In genomic region chr1:71897464-71898051, GRCm38 (mm10) we compare ENCODE assay signal across 13 mouse cellular contexts.
DNase-seq lines count a peak whose midpoint lies in the region.
"Had no signal": no experiment of that assay in that cellular context is flagged by ENCODE, and none has a peak within 500 bp of the region (broad histone marks: within the 10 kb centered on the region; RNA-seq: fewer than 3 reads in every experiment).

No protein-coding gene starts in this region.

- DNase-seq in cerebellum, postnatal 14 days: peak; percentile 17 to 39
- DNase-seq in cerebellum, postnatal 36 days: no peak
- peak; percentile 11 for DNase-seq in layer of hippocampus, adult 11-12 months (ENCODE audit: low spot score)
- DNase-seq in layer of hippocampus, adult 9-10 months (ENCODE audit: low spot score): no peak
- peak; percentile 46 for DNase-seq in Muller cell, postnatal 12 days (ENCODE audit: inconsistent ontology term)
- DNase-seq in heart, postnatal 4 days: peak; percentile 25
- no peak for DNase-seq in adrenal gland, adult (ENCODE audit: inconsistent age in 2 of 2, low spot score in 1 of 2)
- DNase-seq in adrenal gland, postnatal 14 days: no peak
- DNase-seq: adrenal gland, adult 8-10 months; cerebellum, adult 9-10 months; kidney, adult 18-20 months; liver, postnatal 0 days; thymus, postnatal 25 days had no signal

Comparison
In these comparisons a context has a peak if more than half of its experiments do, and no peak if none do; other contexts are left out.
1. DNase-seq: peak in cerebellum, postnatal 14 days (2 of 2), layer of hippocampus, adult 11-12 months (single experiment), Muller cell, postnatal 12 days (single experiment) and heart, postnatal 4 days (single experiment); none in cerebellum, postnatal 36 days (0 of 2), layer of hippocampus, adult 9-10 months (single experiment), adrenal gland, adult (0 of 2) and adrenal gland, postnatal 14 days (single experiment).